Mouse (Mus musculus) hindbrain, embryonic 12.5 days (tissue): Measurements from ENCODE around the gene Prelid3b. TPM values are rescaled to one million over a fixed set of nuclear protein-coding genes. Genes with fewer than 3 reads are reported as not detected.
A peak's percentile ranks its signal among the peaks of the same experiment; 100 is the strongest.

Experiments
- ATAC-seq: fragments of 200-750 bp; cut with Nextera tagmentation; 2 replicates; pipeline ENCODE4 v1.8.0; 2017; ENCODE audit warnings: moderate TSS enrichment; ENCODE audit not compliant: low FRiP score
- H3K27ac ChIP-seq: fragments of 300-500 bp; sonication (generic); 2 replicates; pipeline ENCODE4 v1.5.1; 2016; ENCODE audit warnings: mild to moderate bottlenecking
- H3K27me3 ChIP-seq: fragments of 300-500 bp; sonication (generic); 2 replicates; pipeline ENCODE4 v1.6.1; 2016; ENCODE audit warnings: mild to moderate bottlenecking
- H3K36me3 ChIP-seq: fragments of 300-500 bp; sonication (generic); 2 replicates; pipeline ENCODE4 v1.6.1; 2016; ENCODE audit warnings: mild to moderate bottlenecking
- H3K4me1 ChIP-seq: fragments of 300-500 bp; sonication (generic); 2 replicates; pipeline ENCODE4 v1.6.1; 2016
- H3K4me2 ChIP-seq: fragments of 300-500 bp; sonication (generic); replicated peaks from 2 replicates; pipeline ENCODE4 v1.6.1; 2016; ENCODE audit warnings: mild to moderate bottlenecking
- H3K4me3 ChIP-seq: fragments of 300-500 bp; sonication (generic); 2 replicates; pipeline ENCODE4 v1.5.1; 2016; ENCODE audit warnings: mild to moderate bottlenecking
- H3K9ac ChIP-seq: fragments of 300-500 bp; sonication (generic); 2 replicates; pipeline ENCODE4 v1.6.1; 2016; ENCODE audit warnings: mild to moderate bottlenecking, moderate library complexity
- H3K9me3 ChIP-seq: fragments of 300-500 bp; sonication (generic); replicated peaks from 2 replicates; pipeline ENCODE4 v1.6.1; 2016; ENCODE audit warnings: mild to moderate bottlenecking
- WGBS: fragments of 180-500 bp; shearing (Covaris S2); methylation state at CpG from one replicate; pipeline ENCODE4 v1.1.7; 2016; 5-methylcytosine and 5-hydroxymethylcytosine counted together
- polyA plus RNA-seq: library from polyadenylated mRNA; unstranded; fragments of >200 nt; fragmentation: Nextera tagmentation; extraction: Ambion mirVana; gene quantifications from 2 replicates; pipeline ENCODE4 v1.2.1, GENCODE M21; 2016

The Prelid3b gene
- polyA plus RNA-seq, result 95.5 and 102 TPM in 2 replicates

DNA sequence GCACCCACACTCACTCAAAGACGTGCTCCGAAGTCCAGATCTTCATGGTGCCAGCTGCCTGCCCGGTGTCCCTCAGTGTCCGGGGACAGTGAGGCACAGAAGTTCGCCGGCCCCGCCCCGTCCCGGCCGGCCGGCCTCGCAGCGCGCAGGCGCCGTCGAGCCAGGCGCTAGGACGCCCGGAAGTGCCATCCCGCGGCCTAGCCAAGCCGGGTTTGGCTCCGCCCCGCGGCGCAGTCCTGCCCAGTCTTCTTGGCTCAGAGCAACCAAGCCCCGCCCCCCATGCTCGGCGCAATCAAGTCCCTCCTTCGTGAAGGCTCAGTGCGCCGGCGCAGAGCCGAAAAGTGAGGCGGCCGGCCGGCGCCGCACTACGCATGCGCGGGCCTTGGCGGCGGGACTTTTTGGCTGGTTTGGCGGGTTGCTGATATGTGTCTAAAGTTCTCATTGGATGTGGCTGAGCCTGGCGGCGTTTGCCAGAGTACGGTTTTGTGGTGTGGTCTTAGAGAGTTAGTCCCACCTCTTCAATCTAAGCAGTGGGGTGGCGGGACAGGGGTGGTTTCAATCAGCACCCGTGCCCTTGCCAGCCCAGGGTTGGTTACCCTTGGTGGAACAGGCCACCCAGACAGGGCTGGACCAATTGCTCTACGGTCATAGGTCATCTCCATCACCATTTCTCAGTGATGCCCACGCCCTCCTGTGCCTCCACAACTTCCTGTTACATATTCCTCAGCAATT lies at the start of gene Prelid3b:
Prelid3b (minus strand) TSS at position 264 of the 732 bp plus-strand sequence.
- Histone ChIP-seq H3K4me1 (peaks cover 9% of the 10 kb centered on the region), H3K27ac (peak within 1 kb of the TSS; percentile 60), H3K4me2 (peak within 1 kb of the TSS; percentile 71), H3K9ac (peak within 1 kb of the TSS; percentile 78), H3K9me3 (no peaks in the 10 kb centered on the region), H3K27me3 (no peaks in the 10 kb centered on the region), H3K4me3 (peak within 1 kb of the TSS; percentile 79), H3K36me3 (no peaks in the 10 kb centered on the region)
- WGBS, result under 1% methylated on average over 53 of the region's 53 CpGs
- peak; percentile 99 for ATAC-seq

DNA sequence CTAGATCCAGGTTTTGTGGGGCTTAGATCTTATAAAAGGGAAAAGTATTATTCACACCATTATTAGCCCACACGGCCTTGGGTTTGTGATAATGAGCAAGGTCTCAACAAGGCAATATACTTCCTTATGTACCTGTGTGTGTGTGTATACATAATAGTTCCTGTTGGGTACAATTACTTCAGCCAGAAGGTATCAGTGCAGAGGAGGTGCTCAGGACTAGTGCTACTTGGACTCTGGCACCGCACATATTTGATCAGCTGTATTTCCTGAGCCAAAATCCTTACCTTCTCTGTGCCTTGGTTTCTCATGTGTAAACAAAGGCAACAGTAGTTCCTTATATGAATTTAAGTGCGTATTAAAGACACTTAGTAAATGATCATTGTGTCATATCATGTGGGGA lies 49.3 kb upstream of the Prelid3b start:
- Histone ChIP-seq H3K4me1 (no peaks in the 10 kb centered on the region), H3K4me3 (no peak overlapping the region), H3K36me3 (no peaks in the 10 kb centered on the region), H3K27ac (no peak overlapping the region), H3K27me3 (no peaks in the 10 kb centered on the region), H3K9ac (no peak overlapping the region), H3K4me2 (no peak overlapping the region), H3K9me3 (no peaks in the 10 kb centered on the region)
- no peak for ATAC-seq
- 91% methylated on average over 3 of the region's 3 CpGs for WGBS

DNA sequence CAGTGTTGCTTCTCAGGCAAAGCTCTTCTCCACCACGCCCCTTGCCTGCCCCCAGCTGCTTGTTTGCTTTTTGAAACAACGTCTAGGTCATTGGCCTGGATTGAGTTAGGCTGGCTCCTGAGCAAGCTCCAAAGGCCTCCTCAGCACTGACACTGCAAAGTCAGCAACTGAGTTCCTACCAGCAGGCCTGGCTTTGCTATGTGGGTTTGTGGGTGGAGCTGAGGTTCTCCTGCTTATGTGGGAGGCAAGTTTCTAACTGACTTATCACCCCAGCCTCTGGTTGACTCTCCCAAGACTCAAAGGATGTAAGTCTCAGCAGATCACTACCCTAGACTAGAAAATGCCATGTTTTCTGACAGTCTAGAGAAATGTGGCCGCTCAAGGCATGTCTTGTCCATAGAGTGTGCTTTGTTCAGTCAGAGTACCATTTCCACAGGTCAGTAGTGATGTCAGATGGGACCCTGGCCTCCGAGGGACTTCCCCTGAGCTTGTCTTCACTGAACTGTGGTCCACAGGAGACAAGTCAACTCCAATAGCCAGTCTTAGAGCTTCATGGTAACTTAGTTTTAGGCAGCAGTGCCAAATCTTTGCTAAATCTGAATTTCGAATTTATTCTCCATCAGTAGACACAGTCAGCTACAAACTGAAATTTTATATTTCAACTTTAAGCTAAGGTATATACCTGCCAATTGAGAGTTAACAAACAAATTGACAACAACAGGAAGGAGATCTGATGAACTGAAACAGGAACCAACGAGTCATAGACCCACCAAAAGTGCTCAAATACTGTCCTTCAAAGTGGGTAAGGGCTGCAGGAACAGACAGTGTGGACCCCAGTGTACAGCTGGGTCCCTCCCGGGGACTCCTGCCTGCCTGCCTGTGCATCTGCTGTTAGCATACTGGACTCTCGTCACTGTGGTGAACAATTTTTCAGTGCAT lies 44.5 kb upstream of the Prelid3b start:
- Histone ChIP-seq H3K4me1 (no peaks in the 10 kb centered on the region; the same call in 1 of the 2 replicates), H3K27ac (no peak overlapping the region), H3K9me3 (no peaks in the 10 kb centered on the region), H3K4me2 (no peak overlapping the region), H3K4me3 (no peak overlapping the region), H3K36me3 (no peaks in the 10 kb centered on the region), H3K27me3 (no peaks in the 10 kb centered on the region), H3K9ac (no peak overlapping the region)
- 69% methylated on average over 8 of the region's 8 CpGs for WGBS
- ATAC-seq, result no peak

- Histone ChIP-seq H3K36me3 (no peaks in the 10 kb centered on the region), H3K27ac (no peak overlapping the region), H3K4me3 (no peak overlapping the region), H3K27me3 (no peaks in the 10 kb centered on the region), H3K4me2 (no peak overlapping the region), H3K9me3 (no peaks in the 10 kb centered on the region), H3K9ac (no peak overlapping the region), H3K4me1 (no peaks in the 10 kb centered on the region; the same call in 1 of the 2 replicates)
- ATAC-seq, result no peak
- WGBS, result 84% methylated on average over 4 of the region's 4 CpGs
Observed at GRCm38 (mm10) chr2:174514887-174515286, 42.0 kb upstream of the Prelid3b start.

DNA sequence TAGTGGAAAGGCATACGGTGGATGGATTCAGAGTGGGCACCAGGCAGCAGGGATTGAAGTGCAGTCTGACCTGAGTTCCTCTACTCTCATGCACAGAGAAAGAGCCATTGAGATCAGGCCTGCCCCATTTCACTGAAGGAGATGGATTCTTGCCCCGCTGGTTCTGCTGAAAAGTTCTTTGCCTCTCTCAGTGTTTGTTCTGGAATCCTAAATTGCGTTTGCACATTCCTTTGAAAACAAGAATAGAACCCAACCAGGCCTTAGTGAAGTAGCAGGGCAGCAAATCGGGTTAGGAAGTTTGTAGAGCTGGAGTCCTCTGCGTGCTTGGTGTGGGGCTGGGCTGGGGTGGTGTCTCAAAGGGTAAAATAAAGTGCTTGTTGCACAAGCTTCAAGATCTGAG lies 40.9 kb upstream of the Prelid3b start:
- Histone ChIP-seq H3K36me3 (no peaks in the 10 kb centered on the region), H3K27ac (no peak overlapping the region), H3K9me3 (no peaks in the 10 kb centered on the region), H3K4me3 (no peak overlapping the region), H3K4me2 (no peak overlapping the region), H3K4me1 (no peaks in the 10 kb centered on the region; the same call in 1 of the 2 replicates), H3K9ac (no peak overlapping the region), H3K27me3 (no peaks in the 10 kb centered on the region)
- no peak for ATAC-seq
- 76% methylated on average over 5 of the region's 5 CpGs for WGBS

- ATAC-seq, result no peak
- Histone ChIP-seq H3K9ac (no peak overlapping the region), H3K36me3 (no peaks in the 10 kb centered on the region), H3K4me3 (no peak overlapping the region), H3K27me3 (no peaks in the 10 kb centered on the region), H3K27ac (no peak overlapping the region), H3K4me2 (no peak overlapping the region), H3K4me1 (no peaks in the 10 kb centered on the region), H3K9me3 (no peaks in the 10 kb centered on the region; the same call in 1 of the 2 replicates)
- WGBS, result 93% methylated on average over 8 of the region's 8 CpGs
Observed at GRCm38 (mm10) chr2:174509825-174510224, 36.9 kb upstream of the Prelid3b start.

- no peak for ATAC-seq
- Histone ChIP-seq H3K4me2 (no peak overlapping the region), H3K27ac (no peak overlapping the region), H3K9me3 (no peaks in the 10 kb centered on the region; the same call in 1 of the 2 replicates), H3K4me3 (no peak overlapping the region), H3K9ac (no peak overlapping the region), H3K4me1 (no peaks in the 10 kb centered on the region), H3K27me3 (no peaks in the 10 kb centered on the region), H3K36me3 (no peaks in the 10 kb centered on the region)
- 82% methylated on average over 4 of the region's 4 CpGs for WGBS
Observed at GRCm38 (mm10) chr2:174507998-174508397, 35.1 kb upstream of the Prelid3b start.

- Histone ChIP-seq H3K4me1 (peaks cover 10% of the 10 kb centered on the region; the same call in 1 of the 2 replicates), H3K36me3 (no peaks in the 10 kb centered on the region), H3K27ac (no peak overlapping the region), H3K9ac (no peak overlapping the region), H3K27me3 (no peaks in the 10 kb centered on the region), H3K4me3 (no peak overlapping the region), H3K9me3 (no peaks in the 10 kb centered on the region; the same call in 1 of the 2 replicates), H3K4me2 (no peak overlapping the region)
- ATAC-seq, result 0 out of 2 replicates have a peak, but pooled peaks have one; percentile 48
- 75% methylated on average over 25 of the region's 25 CpGs for WGBS
Observed at GRCm38 (mm10) chr2:174502831-174503460, 30.1 kb upstream of the Prelid3b start.

- H3K36me3 ChIP-seq, result no peaks in the 10 kb centered on the region
- no peaks in the 10 kb centered on the region; the same call in 1 of the 2 replicates for H3K9me3 ChIP-seq
- H3K9ac ChIP-seq, result no peak overlapping the region
- H3K27me3 ChIP-seq, result no peaks in the 10 kb centered on the region
- WGBS, result 42% methylated on average over 5 of the region's 5 CpGs
- no peak overlapping the region for H3K27ac ChIP-seq
- H3K4me2 ChIP-seq, result no peak overlapping the region
- ATAC-seq, result peak; percentile 46; the same call in 1 of the 2 replicates
- no peak overlapping the region for H3K4me3 ChIP-seq
- H3K4me1 ChIP-seq, result peaks cover 10% of the 10 kb centered on the region; the same call in 1 of the 2 replicates
Observed at GRCm38 (mm10) chr2:174502321-174502720, 29.4 kb upstream of the Prelid3b start.

- peak; percentile 57 for ATAC-seq
Observed at GRCm38 (mm10) chr2:174501517-174501916, 28.6 kb upstream of the Prelid3b start.

DNA sequence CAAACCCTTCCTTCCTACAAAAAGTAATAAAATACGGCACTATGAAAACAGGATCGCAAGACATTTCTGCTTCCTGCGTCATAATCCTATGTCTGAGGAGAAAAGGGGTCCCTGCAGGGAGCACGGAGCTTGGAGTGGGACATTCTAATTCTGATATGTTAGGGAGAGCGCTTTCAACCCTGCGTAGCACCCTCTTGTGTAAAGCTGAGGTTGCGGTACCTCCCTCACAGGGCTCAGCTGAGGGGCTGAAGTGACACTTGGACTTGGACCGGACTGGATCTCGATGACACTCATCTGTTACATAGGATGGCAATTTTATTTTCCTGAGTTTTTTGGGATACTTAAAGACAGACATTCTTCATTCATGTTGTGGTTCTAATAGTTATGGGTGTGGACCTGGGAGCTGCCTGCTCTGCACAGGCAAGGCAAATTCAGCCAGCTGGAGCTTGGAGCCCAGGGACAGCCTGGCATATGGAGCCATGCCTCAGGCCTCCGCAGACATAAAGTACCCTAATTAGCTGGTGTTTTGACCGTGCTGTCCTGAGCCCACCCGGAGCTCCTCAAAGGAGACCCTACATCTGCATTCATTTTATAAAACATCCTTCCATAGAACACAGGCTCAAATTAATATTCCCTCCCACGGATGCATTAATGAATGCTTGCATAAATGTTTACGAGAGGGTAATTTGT lies 28.1 kb upstream of the Prelid3b start:
- no peaks in the 10 kb centered on the region for H3K9me3 ChIP-seq
- peak; percentile 83 for ATAC-seq
- no peak overlapping the region for H3K27ac ChIP-seq
- H3K4me1 ChIP-seq, result peaks cover 10% of the 10 kb centered on the region; the same call in 1 of the 2 replicates
- H3K4me3 ChIP-seq, result no peak overlapping the region
- WGBS, result 67% methylated on average over 14 of the region's 14 CpGs
- H3K27me3 ChIP-seq, result no peaks in the 10 kb centered on the region
- no peak overlapping the region for H3K9ac ChIP-seq
- no peaks in the 10 kb centered on the region for H3K36me3 ChIP-seq
- no peak overlapping the region for H3K4me2 ChIP-seq

More at GRCm38 (mm10) chr2:174501517-174501916, 28.6 kb upstream of the Prelid3b start:
- Histone ChIP-seq H3K4me1 (peaks cover 10% of the 10 kb centered on the region; the same call in 1 of the 2 replicates), H3K36me3 (no peaks in the 10 kb centered on the region), H3K9ac (no peak overlapping the region), H3K27me3 (no peaks in the 10 kb centered on the region), H3K4me3 (no peak overlapping the region), H3K4me2 (no peak overlapping the region), H3K27ac (peak overlapping the region; percentile 67; the same call in 1 of the 2 replicates), H3K9me3 (no peaks in the 10 kb centered on the region; the same call in 1 of the 2 replicates)
- 79% methylated on average over 8 of the region's 8 CpGs for WGBS
